Mouse (Mus musculus) thymus, adult 18-20 months (tissue): ENCODE results near the gene 1700034J05Rik.

Source experiments
- DNase-seq, 2 experiments: peaks; one replicate each; pipeline ENCODE4 v3.0.0; 2022; ENCODE audit warnings: mixed read lengths in 2 of 2

1700034J05Rik gene

GRCm38 (mm10) chr6:146963396-146964150 lies 9.4 kb upstream of the 1700034J05Rik start:
- DNase-seq, result no peak

GRCm38 (mm10) chr6:146961832-146962481 lies 7.7 kb upstream of the 1700034J05Rik start:
- DNase-seq, result no peak

- DNase-seq, result no peak
Measured at GRCm38 (mm10) chr6:146960956-146961355, 6.7 kb upstream of the 1700034J05Rik start.

- no peak for DNase-seq
Measured at GRCm38 (mm10) chr6:146959908-146960680, 5.9 kb upstream of the 1700034J05Rik start.

- no peak for DNase-seq
Measured at GRCm38 (mm10) chr6:146958694-146959093, 4.5 kb upstream of the 1700034J05Rik start.

- no peak for DNase-seq
Measured at GRCm38 (mm10) chr6:146956961-146957360, 2.7 kb upstream of the 1700034J05Rik start.

- DNase-seq, result no peak
Measured at GRCm38 (mm10) chr6:146955896-146956295, 1.7 kb upstream of the 1700034J05Rik start.

- no peak for DNase-seq
Measured at GRCm38 (mm10) chr6:146955475-146955874, 1.3 kb upstream of the 1700034J05Rik start.

- no peak for DNase-seq
Measured at GRCm38 (mm10) chr6:146950454-146950832, 3.8 kb downstream of the 1700034J05Rik start.

GRCm38 (mm10) chr6:146949682-146950453 lies 4.4 kb downstream of the 1700034J05Rik start:
- DNase-seq, result no peak

GRCm38 (mm10) chr6:146947186-146947585 lies 7.0 kb downstream of the 1700034J05Rik start:
- DNase-seq, result no peak

GRCm38 (mm10) chr6:146946327-146947029 lies 7.7 kb downstream of the 1700034J05Rik start:
- no peak for DNase-seq

- no peak for DNase-seq
Measured at GRCm38 (mm10) chr6:146944830-146945229, 9.4 kb downstream of the 1700034J05Rik start.

GRCm38 (mm10) chr6:146944009-146944408 lies 10.2 kb downstream of the 1700034J05Rik start:
- DNase-seq, result no peak

GRCm38 (mm10) chr6:146941505-146942275 lies 12.5 kb downstream of the 1700034J05Rik start:
- DNase-seq, result no peak

- DNase-seq, result no peak
Measured at GRCm38 (mm10) chr6:146939026-146939425, 15.2 kb downstream of the 1700034J05Rik start.

- DNase-seq, result no peak
Measured at GRCm38 (mm10) chr6:146935957-146936356, 18.3 kb downstream of the 1700034J05Rik start.

GRCm38 (mm10) chr6:146933123-146933522 lies 21.1 kb downstream of the 1700034J05Rik start:
- DNase-seq, result no peak

GRCm38 (mm10) chr6:146929031-146929430 lies 25.2 kb downstream of the 1700034J05Rik start:
- no peak for DNase-seq

- no peak for DNase-seq
Measured at GRCm38 (mm10) chr6:146928108-146928507, 26.1 kb downstream of the 1700034J05Rik start.

- no peak for DNase-seq
Measured at GRCm38 (mm10) chr6:146926415-146926980, 27.7 kb downstream of the 1700034J05Rik start.
